In genomic region chr11:76379921-76380544, GRCm38 (mm10) we compare ENCODE assay signal across 8 mouse cellular contexts. TPM values are rescaled to one million over a fixed set of nuclear protein-coding genes. Genes with fewer than 3 reads are reported as not detected.
DNase-seq lines count a peak whose midpoint lies in the region; ATAC-seq and TF ChIP-seq lines count a peak whose summit lies in the region.

No protein-coding gene starts in this region.

- no peak for ATAC-seq in forebrain, embryonic 11.5 days (replicated peaks; ENCODE audit: low FRiP score)
- ATAC-seq in forebrain, embryonic 16.5 days, result no peak
- no peak for ATAC-seq in lung, embryonic 15.5 days (ENCODE audit: borderline replicate concordance, extremely low read depth, low FRiP score, low TSS enrichment)
- ATAC-seq in cerebellum, adult (ENCODE audit: insufficient number of reproducible peaks, low FRiP score, low TSS enrichment), result no peak
- ATAC-seq in midbrain, postnatal 0 days (ENCODE audit: low FRiP score), result no peak

- H3K27me3 ChIP-seq in forebrain, embryonic 11.5 days (ENCODE audit: control insufficient read depth, insufficient read depth, low read length), result no peaks in the 10 kb centered on the region
- no peaks in the 10 kb centered on the region for H3K27me3 ChIP-seq in forebrain, embryonic 16.5 days (replicated peaks; ENCODE audit: control insufficient read depth, insufficient read depth, low read length)
- 0 out of 2 replicates have a peak, but pooled peaks cover 4% of the 10 kb centered on the region for H3K27me3 ChIP-seq in lung, embryonic 15.5 days
- no peaks in the 10 kb centered on the region for H3K27me3 ChIP-seq in midbrain, postnatal 0 days (ENCODE audit: insufficient read depth, low read length)

- peak; percentile 43 for DNase-seq in forebrain, embryonic 11.5 days (ENCODE audit: low spot score)
- peak; percentile 86 for DNase-seq in embryo, embryonic 10 days (ENCODE audit: low spot score)
- DNase-seq in heart, postnatal 4 days, result peak; percentile 46
- DNase-seq in right cerebral cortex, adult 18-20 months, result no peak
- DNase-seq in midbrain, postnatal 0 days (ENCODE audit: low spot score), result no peak

- TF ChIP-seq CTCF in midbrain, postnatal 0 days (IDR thresholded peaks at IDR 0.05), result no peak

- peaks cover 26% of the 10 kb centered on the region for H3K4me1 ChIP-seq in forebrain, embryonic 11.5 days (replicated peaks; ENCODE audit: control insufficient read depth, insufficient read depth, low read length)
- H3K4me1 ChIP-seq in forebrain, embryonic 16.5 days (replicated peaks; ENCODE audit: control insufficient read depth, insufficient read depth, low read length), result peaks cover 17% of the 10 kb centered on the region
- H3K4me1 ChIP-seq in lung, embryonic 15.5 days, result peaks cover 35% of the 10 kb centered on the region
- H3K4me1 ChIP-seq in midbrain, postnatal 0 days (ENCODE audit: insufficient read depth, low read length), result no peaks in the 10 kb centered on the region

- no peaks in the 10 kb centered on the region; the same call in 1 of the 2 replicates for H3K9me3 ChIP-seq in forebrain, embryonic 11.5 days (ENCODE audit: control insufficient read depth, low read length)
- no peaks in the 10 kb centered on the region for H3K9me3 ChIP-seq in forebrain, embryonic 16.5 days (ENCODE audit: control insufficient read depth, low read length)
- no peaks in the 10 kb centered on the region for H3K9me3 ChIP-seq in lung, embryonic 15.5 days
- no peaks in the 10 kb centered on the region for H3K9me3 ChIP-seq in midbrain, postnatal 0 days (ENCODE audit: low read length)

- 43% methylated on average over 11 of the region's 11 CpGs for WGBS in forebrain, embryonic 11.5 days
- 43% methylated on average over 11 of the region's 11 CpGs for WGBS in forebrain, embryonic 16.5 days
- WGBS in lung, embryonic 15.5 days, result 28% methylated on average over 11 of the region's 11 CpGs
- 43% methylated on average over 11 of the region's 11 CpGs for WGBS in midbrain, postnatal 0 days

- H3K4me3 ChIP-seq in forebrain, embryonic 11.5 days (ENCODE audit: low read depth, low read length), result no peak overlapping the region
- H3K4me3 ChIP-seq in forebrain, embryonic 16.5 days (replicated peaks; ENCODE audit: low read length), result no peak overlapping the region
- no peak overlapping the region for H3K4me3 ChIP-seq in lung, embryonic 15.5 days
- H3K4me3 ChIP-seq in midbrain, postnatal 0 days (ENCODE audit: low read depth, low read length), result no peak overlapping the region

- H3K27ac ChIP-seq in forebrain, embryonic 11.5 days (ENCODE audit: low read depth, low read length), result no peak overlapping the region
- H3K27ac ChIP-seq in forebrain, embryonic 16.5 days (ENCODE audit: low read length), result no peak overlapping the region
- H3K27ac ChIP-seq in lung, embryonic 15.5 days, result 0 out of 2 replicates have a peak overlapping the region, but pooled peaks have one; percentile 15
- no peak overlapping the region for H3K27ac ChIP-seq in midbrain, postnatal 0 days (ENCODE audit: low read depth, low read length)

- no peaks in the 10 kb centered on the region for H3K36me3 ChIP-seq in forebrain, embryonic 11.5 days (ENCODE audit: control insufficient read depth, insufficient read depth, low read length)
- H3K36me3 ChIP-seq in forebrain, embryonic 16.5 days (ENCODE audit: control insufficient read depth, insufficient read depth), result no peaks in the 10 kb centered on the region
- no peaks in the 10 kb centered on the region for H3K36me3 ChIP-seq in lung, embryonic 15.5 days
- no peaks in the 10 kb centered on the region for H3K36me3 ChIP-seq in midbrain, postnatal 0 days (ENCODE audit: insufficient read depth, low read length)

- H3K9ac ChIP-seq in forebrain, embryonic 11.5 days (ENCODE audit: low read length), result 0 out of 2 replicates have a peak overlapping the region, but pooled peaks have one; percentile 5
- H3K9ac ChIP-seq in forebrain, embryonic 16.5 days (replicated peaks; ENCODE audit: low read depth, low read length), result no peak overlapping the region
- no peak overlapping the region for H3K9ac ChIP-seq in lung, embryonic 15.5 days
- no peak overlapping the region for H3K9ac ChIP-seq in midbrain, postnatal 0 days (replicated peaks; ENCODE audit: low read length, poor library complexity, severe bottlenecking)

- no peak overlapping the region for H3K4me2 ChIP-seq in forebrain, embryonic 11.5 days (ENCODE audit: low read depth, low read length, severe bottlenecking)
- H3K4me2 ChIP-seq in forebrain, embryonic 16.5 days (ENCODE audit: low read length), result no peak overlapping the region
- no peak overlapping the region for H3K4me2 ChIP-seq in lung, embryonic 15.5 days
- no peak overlapping the region for H3K4me2 ChIP-seq in midbrain, postnatal 0 days (ENCODE audit: low read depth, low read length, poor library complexity, severe bottlenecking)

RNA-seq across cellular contexts. Expression of gene Nxn, which starts 18.9 kb away (rescaled TPM):
- 52.3 and 65.1 TPM in 2 replicates for polyA plus RNA-seq in forebrain, embryonic 11.5 days (2014; fragmentation: Nextera tagmentation; extraction: Ambion mirVana)
- polyA plus RNA-seq in forebrain, embryonic 16.5 days (2015; fragmentation: Nextera tagmentation; extraction: Ambion mirVana), result 14.5 and 15.6 TPM in 2 replicates
- 10 to 100 TPM; 17.2 to 20.5 TPM for total RNA-seq in heart, postnatal 4 days (2021)
- polyA plus RNA-seq in lung, embryonic 15.5 days (2015; fragmentation: Nextera tagmentation; extraction: Ambion mirVana), result 24.0 and 24.4 TPM in 2 replicates
- 25.2 and 32.2 TPM in 2 replicates for total RNA-seq in midbrain, postnatal 0 days (2014; rRNA removed)
- 13.7 and 15.2 TPM in 2 replicates for polyA plus RNA-seq in midbrain, postnatal 0 days (2015; fragmentation: Nextera tagmentation; extraction: Ambion mirVana)

RNA-seq across cellular contexts. Expression of gene Timm22, which starts 26.7 kb away (rescaled TPM):
- polyA plus RNA-seq in forebrain, embryonic 11.5 days (2014; fragmentation: Nextera tagmentation; extraction: Ambion mirVana), result 109 and 113 TPM in 2 replicates
- polyA plus RNA-seq in forebrain, embryonic 16.5 days (2015; fragmentation: Nextera tagmentation; extraction: Ambion mirVana), result 94.0 and 101 TPM in 2 replicates
- total RNA-seq in heart, postnatal 4 days (2021), result 10 to 100 TPM; 38.9 to 48.2 TPM
- polyA plus RNA-seq in lung, embryonic 15.5 days (2015; fragmentation: Nextera tagmentation; extraction: Ambion mirVana), result 105 and 106 TPM in 2 replicates
- 26.6 and 38.0 TPM in 2 replicates for total RNA-seq in midbrain, postnatal 0 days (2014; rRNA removed)
- 103 and 104 TPM in 2 replicates for polyA plus RNA-seq in midbrain, postnatal 0 days (2015; fragmentation: Nextera tagmentation; extraction: Ambion mirVana)

Comparison
In these comparisons a context has a peak if more than half of its experiments do, and no peak if none do; other contexts are left out.
1. DNase-seq: peak in forebrain, embryonic 11.5 days (single experiment), embryo, embryonic 10 days (single experiment) and heart, postnatal 4 days (single experiment); none in right cerebral cortex, adult 18-20 months (single experiment) and midbrain, postnatal 0 days (single experiment).